Mouse (Mus musculus): ENCODE measurements around the gene Asic2.

DNA sequence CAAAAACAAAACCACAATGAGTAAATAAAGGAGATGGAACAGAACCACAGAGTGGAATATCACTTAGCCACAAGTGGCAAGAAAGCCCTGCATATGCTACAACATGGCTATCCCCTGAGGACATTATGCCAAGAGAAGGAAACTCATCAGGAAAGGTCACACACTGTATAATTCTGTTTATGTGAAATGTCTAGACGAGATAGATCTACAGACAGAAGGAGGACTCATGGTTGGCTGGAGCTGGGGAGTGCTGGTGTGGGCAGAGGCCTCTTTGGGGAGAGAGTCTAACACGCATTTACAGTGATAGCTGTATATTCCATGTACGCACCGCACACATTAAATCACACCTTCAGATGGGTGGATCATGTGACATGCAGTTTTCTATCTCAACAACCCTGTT lies 884.4 kb downstream of the Asic2 start:
- TF ChIP-seq TAL1 (IDR thresholded peaks at IDR 0.05; ENCODE audit: low read length) (no peak), GATA1 (IDR thresholded peaks at IDR 0.05; ENCODE audit: low read length) (no peak)
